Mouse (Mus musculus) central nervous system, embryonic 11.5 days (tissue): ENCODE measurements around the gene Vmn2r52. TPM values are rescaled to one million over a fixed set of nuclear protein-coding genes. Genes with fewer than 3 reads are reported as not detected.

Source experiments
- polyA plus RNA-seq: library from polyadenylated mRNA; depleted of rRNA; stranded (reverse); fragments of >200 nt; gene quantifications from 2 replicates; pipeline ENCODE4 v1.2.3, GENCODE M21; 2012; rRNA removed

The Vmn2r52 gene
- not detected in 2 replicates for polyA plus RNA-seq

DNA sequence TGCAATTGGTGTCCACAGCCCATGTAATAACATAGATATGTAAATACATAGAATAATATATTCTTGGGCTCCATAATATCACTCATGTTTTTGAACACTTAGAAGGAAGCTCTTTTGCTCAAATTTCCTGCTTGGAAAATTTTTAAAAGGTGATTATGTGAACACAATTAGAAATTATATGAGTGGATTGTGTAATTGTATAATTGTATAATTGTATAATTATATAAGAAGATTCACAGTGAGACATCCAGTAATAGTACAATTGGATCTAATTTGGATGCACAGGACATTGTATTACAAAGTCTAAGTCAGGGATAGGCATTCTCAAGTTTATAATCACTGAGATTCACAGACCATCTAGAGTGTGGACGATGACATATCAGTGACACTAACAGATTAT is at the start of gene Vmn2r52:
TSS of gene Vmn2r52 (minus strand) at position 101 of the 400 bp plus-strand sequence.

DNA sequence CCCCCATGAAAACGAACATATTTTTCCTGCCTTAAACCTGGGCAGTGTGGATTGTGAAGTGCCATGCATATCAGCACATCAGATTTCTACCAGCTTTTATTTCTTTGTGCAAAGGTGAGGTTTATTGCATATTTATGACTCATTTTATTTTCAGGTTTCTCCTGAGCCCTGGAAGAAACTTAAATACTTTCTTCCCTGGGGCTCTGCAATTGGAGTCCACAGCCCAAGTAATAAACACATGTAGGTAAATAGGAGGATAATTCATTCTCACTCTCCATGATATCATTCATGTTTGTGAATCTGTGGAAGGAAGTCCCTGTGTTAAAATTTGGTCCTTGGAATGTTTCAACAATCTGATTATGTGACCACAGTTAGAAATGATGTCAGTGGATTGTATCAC is 70.7 kb downstream of the Vmn2r52 start, which contains the start of gene Vmn2r51:
TSS of gene Vmn2r51 (minus strand) at position 101 of the 400 bp plus-strand sequence.

Other genes starting within 250 kb of the Vmn2r52 start
- not detected in 2 replicates for gene Vmn2r48, start 223.0 kb downstream of the Vmn2r52 start, polyA plus RNA-seq
- gene Vmn2r49, start 184.3 kb downstream of the Vmn2r52 start, polyA plus RNA-seq = not detected in 2 replicates
- not detected in 2 replicates for gene Vmn2r50, start 123.3 kb downstream of the Vmn2r52 start, polyA plus RNA-seq
- not detected in 2 replicates for gene Vmn2r51, start 70.8 kb downstream of the Vmn2r52 start, polyA plus RNA-seq
- gene Vmn1r66, start 101.4 kb upstream of the Vmn2r52 start, polyA plus RNA-seq = not detected in 2 replicates